Mouse (Mus musculus) embryonic facial prominence, embryonic 11.5 days (tissue): ENCODE data around the gene 4930544D05Rik. TPM values are rescaled to one million over a fixed set of nuclear protein-coding genes. Genes with fewer than 3 reads are reported as not detected.

ENCODE experiments used
- ATAC-seq: fragments of 200-750 bp; cut with Nextera tagmentation; replicated peaks from 2 replicates; pipeline ENCODE4 v1.8.0; 2017; ENCODE audit warnings: low read depth; ENCODE audit not compliant: insufficient number of reproducible peaks, low FRiP score, low TSS enrichment
- DNase-seq: peaks from one replicate; pipeline ENCODE4 v3.0.0-alpha.2; 2015; ENCODE audit warnings: low spot score
- H3K27ac ChIP-seq: fragments of 300-500 bp; sonication (generic); replicated peaks from 2 replicates; pipeline ENCODE4 v1.5.1; 2014; ENCODE audit warnings: mild to moderate bottlenecking, low read depth, low read length, control low read depth
- H3K27me3 ChIP-seq: fragments of 300-500 bp; sonication (generic); 2 replicates; pipeline ENCODE4 v1.6.1; 2014; ENCODE audit warnings: mild to moderate bottlenecking, low read length, moderate library complexity, mixed read lengths; ENCODE audit not compliant: control insufficient read depth, insufficient read depth
- H3K36me3 ChIP-seq: fragments of 300-500 bp; sonication (generic); replicated peaks from 2 replicates; pipeline ENCODE4 v1.6.1; 2014; ENCODE audit warnings: low read depth, mild to moderate bottlenecking, low read length, moderate library complexity, mixed read lengths; ENCODE audit not compliant: control insufficient read depth, insufficient read depth
- H3K4me1 ChIP-seq: fragments of 300-500 bp; sonication (generic); 2 replicates; pipeline ENCODE4 v1.6.1; 2014; ENCODE audit warnings: low read length, mixed read lengths; ENCODE audit not compliant: control insufficient read depth, insufficient read depth
- H3K4me2 ChIP-seq: fragments of 300-500 bp; sonication (generic); 2 replicates; pipeline ENCODE4 v1.6.1; 2014; ENCODE audit warnings: low read depth, mild to moderate bottlenecking, control low read depth, low read length, moderate library complexity
- H3K4me3 ChIP-seq: fragments of 300-500 bp; sonication (generic); 2 replicates; pipeline ENCODE4 v1.5.1; 2014; ENCODE audit warnings: low read depth, low read length, control low read depth
- H3K9ac ChIP-seq: fragments of 300-500 bp; sonication (generic); replicated peaks from 2 replicates; pipeline ENCODE4 v1.6.1; 2014; ENCODE audit warnings: mild to moderate bottlenecking, control low read depth, low read length
- H3K9me3 ChIP-seq: fragments of 300-500 bp; sonication (generic); replicated peaks from 2 replicates; pipeline ENCODE4 v1.6.1; 2016; ENCODE audit warnings: mild to moderate bottlenecking, low read length, inconsistent platforms, mixed read lengths; ENCODE audit not compliant: control insufficient read depth
- WGBS: fragments of 180-500 bp; shearing (Covaris S2); extraction: QIAGEN DNeasy Blood & Tissue Kit; methylation state at CpG from one replicate; pipeline ENCODE4 v1.1.7; 2014; 5-methylcytosine and 5-hydroxymethylcytosine counted together
- polyA plus RNA-seq: library from polyadenylated mRNA; unstranded; fragments of >200 nt; fragmentation: Nextera tagmentation; extraction: Ambion mirVana; gene quantifications from 2 replicates; pipeline ENCODE4 v1.2.1, GENCODE M21; 2014

4930544D05Rik gene
- polyA plus RNA-seq, 1 experiment from 2014 or later: not detected

DNA sequence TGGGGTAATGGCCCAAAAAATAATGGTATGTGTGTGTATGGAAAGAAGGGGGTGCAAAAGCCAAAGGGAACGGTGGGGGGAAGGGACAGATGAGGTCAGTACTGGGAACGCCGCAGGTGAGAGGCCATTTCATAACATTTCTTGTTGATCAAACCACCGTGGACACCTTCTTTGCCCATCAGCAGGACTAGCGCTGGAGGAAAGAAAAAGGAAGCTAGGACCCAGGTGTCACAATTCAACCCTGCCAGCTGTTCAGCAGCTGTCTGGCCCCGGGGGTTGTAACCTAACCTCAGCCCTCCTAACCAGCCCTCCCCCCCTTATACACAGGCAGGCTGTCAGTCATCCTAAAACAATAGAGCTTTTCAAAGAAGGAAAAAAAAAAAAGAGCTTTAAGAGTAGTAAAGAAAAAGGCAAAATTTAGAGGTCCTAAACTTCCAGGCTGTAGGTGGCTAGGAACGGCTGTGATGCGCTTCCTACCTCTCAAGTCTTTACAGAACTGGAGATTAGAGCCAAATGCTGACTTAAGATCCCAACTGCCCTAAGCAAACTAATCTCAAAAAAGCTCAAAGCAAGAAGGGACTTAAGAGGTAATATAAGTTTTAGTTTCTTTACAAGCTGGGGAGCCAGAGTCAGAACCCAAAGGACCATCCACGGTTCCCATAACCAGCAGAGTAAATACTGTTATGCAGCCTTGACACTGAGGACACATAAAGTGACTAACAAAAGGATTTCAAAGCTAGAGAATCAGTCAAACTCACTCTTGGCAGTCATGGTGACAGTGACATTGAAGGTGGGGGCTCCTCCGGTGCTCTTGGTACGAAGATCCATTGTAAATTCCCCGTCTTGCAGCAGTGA lies 36.6 kb downstream of the 4930544D05Rik start:
- DNase-seq: peak; percentile 67
- WGBS: 45% methylated on average over 12 of the region's 12 CpGs
- H3K9me3 ChIP-seq: no peaks in the 10 kb centered on the region
- H3K4me3 ChIP-seq: peak overlapping the region; percentile 100
- peak overlapping the region; percentile 95 for H3K4me2 ChIP-seq
- no peak overlapping the region for H3K27ac ChIP-seq
- no peak for ATAC-seq
- peaks cover 17% of the 10 kb centered on the region for H3K36me3 ChIP-seq
- H3K27me3 ChIP-seq: no peaks in the 10 kb centered on the region
- H3K4me1 ChIP-seq: peaks cover 11% of the 10 kb centered on the region
- peak overlapping the region; percentile 97 for H3K9ac ChIP-seq

DNA sequence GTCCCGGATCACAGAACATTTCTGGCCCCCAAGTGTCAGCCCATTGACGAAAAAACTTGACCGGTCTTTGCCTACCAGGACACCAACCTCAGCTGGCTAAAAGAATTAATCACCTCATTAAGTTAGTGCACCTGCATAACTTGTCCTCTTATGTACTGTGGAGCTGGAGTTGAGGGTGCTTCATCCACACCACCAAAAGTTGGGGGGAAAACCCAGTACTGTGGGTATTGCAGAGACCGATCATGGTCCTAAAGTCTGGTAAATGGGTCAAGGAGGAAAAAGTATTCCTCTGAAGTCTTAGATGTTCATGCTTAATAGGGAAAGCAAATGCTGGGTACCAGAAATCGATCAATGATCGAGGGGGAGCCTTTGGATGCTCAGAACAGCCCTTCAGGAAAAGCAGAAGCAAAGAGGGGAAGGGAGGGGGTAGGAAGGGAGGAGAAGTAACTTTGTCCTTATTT lies 37.3 kb downstream of the 4930544D05Rik start:
- ATAC-seq (no peak), DNase-seq (peak; percentile 25)
- Histone ChIP-seq H3K4me2 (peak overlapping the region; percentile 95), H3K9ac (peak overlapping the region; percentile 97), H3K4me3 (peak overlapping the region; percentile 100), H3K4me1 (peaks cover 10% of the 10 kb centered on the region), H3K27ac (peak overlapping the region; percentile 97), H3K9me3 (no peaks in the 10 kb centered on the region), H3K27me3 (no peaks in the 10 kb centered on the region), H3K36me3 (peaks cover 17% of the 10 kb centered on the region)
- 49% methylated on average over 6 of the region's 6 CpGs for WGBS

GRCm38 (mm10) chr11:70653345-70654197 lies 37.9 kb downstream of the 4930544D05Rik start:
- peaks cover 9% of the 10 kb centered on the region for H3K4me1 ChIP-seq

DNA sequence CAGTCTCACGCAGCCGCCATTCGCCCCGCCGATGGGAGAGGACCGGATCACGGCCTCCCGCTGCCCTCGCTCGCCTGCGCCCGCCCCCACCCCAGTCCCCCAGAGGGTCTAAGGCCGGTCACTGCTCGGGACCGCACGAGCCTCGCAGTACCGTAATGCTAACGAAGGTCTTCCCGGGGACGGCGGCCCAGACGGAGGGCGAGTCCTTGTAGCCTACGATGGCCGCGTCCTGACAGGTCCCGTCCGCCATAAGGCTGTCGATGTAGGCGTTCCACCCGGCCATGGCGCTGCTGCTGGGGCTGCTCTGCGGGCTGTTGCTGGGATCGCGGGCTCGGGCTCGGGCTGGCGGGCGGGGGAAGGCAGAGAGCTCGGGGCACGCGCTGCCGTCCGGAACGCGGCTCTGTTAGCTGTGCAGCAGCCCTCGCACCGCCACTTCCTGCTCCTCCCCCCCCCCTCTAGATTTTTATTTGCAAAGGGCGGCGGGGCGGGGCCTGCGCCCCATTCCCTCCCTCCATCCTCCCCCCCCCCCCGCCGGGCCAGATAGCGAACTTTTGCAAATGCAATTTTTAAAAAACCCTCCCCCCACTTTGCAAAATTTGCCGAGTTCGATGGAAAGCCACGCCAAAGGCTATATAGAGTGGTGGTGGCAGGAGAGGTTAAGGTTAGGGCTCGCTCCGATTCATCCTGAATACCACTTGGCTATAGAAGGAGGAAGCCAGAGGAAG lies 38.7 kb downstream of the 4930544D05Rik start, which contains the start of gene Pfn1:
Gene Pfn1, minus strand, starts transcription at position 447 of the 725 bp plus-strand sequence.
- Histone ChIP-seq H3K36me3 (peaks cover 17% of the 10 kb centered on the region), H3K4me1 (peaks cover 9% of the 10 kb centered on the region), H3K9me3 (no peaks in the 10 kb centered on the region), H3K4me3 (peak within 1 kb of the TSS; percentile 100), H3K4me2 (peak within 1 kb of the TSS; percentile 95), H3K9ac (peak within 1 kb of the TSS; percentile 97), H3K27me3 (no peaks in the 10 kb centered on the region), H3K27ac (peak within 1 kb of the TSS; percentile 97)
- WGBS: 0% methylated on average over 52 of the region's 61 CpGs
- ATAC-seq (peak; percentile 26), DNase-seq (peak; percentile 91)

More at GRCm38 (mm10) chr11:70653345-70654197, 37.9 kb downstream of the 4930544D05Rik start:
- Histone ChIP-seq H3K4me2 (peak overlapping the region; percentile 95), H3K27me3 (no peaks in the 10 kb centered on the region), H3K4me3 (peak overlapping the region; percentile 100), H3K36me3 (peaks cover 17% of the 10 kb centered on the region), H3K9me3 (no peaks in the 10 kb centered on the region), H3K9ac (peak overlapping the region; percentile 97), H3K27ac (peak overlapping the region; percentile 97)
- DNase-seq: peak; percentile 79
- ATAC-seq: peak; percentile 26
- WGBS: under 1% methylated on average over 59 of the region's 63 CpGs

DNA sequence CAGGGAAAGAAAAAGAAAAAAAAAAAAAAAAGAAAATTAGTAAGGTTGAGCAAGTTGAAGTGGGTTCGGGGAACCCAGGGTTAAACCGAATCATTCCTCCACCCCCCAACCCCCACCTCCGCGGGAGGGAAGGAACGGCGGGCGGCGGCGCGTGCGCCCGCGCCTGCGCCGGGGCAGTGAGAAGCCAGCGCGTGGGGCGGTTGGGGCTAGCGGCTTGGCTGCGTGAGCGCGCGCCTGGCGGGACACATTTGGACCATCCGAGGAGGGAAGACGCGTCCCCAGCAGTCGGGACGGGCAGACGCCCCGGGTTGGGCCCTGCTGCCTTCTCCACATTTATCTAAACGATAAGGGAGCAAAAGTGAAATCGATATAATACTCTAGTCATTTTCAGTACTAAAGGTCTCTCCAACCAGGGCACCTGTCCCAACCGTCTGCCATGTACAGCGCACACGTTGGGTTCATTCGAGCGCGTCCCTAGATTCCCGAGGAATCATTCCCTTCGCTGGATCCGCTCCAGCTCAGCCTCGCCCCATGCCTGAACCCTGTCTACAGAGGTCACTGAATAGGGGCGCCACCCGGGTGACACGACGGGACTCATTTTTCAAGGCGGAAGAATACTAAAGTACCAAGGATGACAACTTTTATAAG lies 39.4 kb downstream of the 4930544D05Rik start:
- DNase-seq (peak; percentile 89), ATAC-seq (peak; percentile 37)
- Histone ChIP-seq H3K27me3 (no peaks in the 10 kb centered on the region), H3K4me3 (peak overlapping the region; percentile 100), H3K36me3 (peaks cover 13% of the 10 kb centered on the region), H3K9ac (peak overlapping the region; percentile 97), H3K9me3 (no peaks in the 10 kb centered on the region), H3K4me2 (peak overlapping the region; percentile 95), H3K4me1 (peaks cover 9% of the 10 kb centered on the region), H3K27ac (peak overlapping the region; percentile 97)
- WGBS: 0% methylated on average over 43 of the region's 48 CpGs

DNA sequence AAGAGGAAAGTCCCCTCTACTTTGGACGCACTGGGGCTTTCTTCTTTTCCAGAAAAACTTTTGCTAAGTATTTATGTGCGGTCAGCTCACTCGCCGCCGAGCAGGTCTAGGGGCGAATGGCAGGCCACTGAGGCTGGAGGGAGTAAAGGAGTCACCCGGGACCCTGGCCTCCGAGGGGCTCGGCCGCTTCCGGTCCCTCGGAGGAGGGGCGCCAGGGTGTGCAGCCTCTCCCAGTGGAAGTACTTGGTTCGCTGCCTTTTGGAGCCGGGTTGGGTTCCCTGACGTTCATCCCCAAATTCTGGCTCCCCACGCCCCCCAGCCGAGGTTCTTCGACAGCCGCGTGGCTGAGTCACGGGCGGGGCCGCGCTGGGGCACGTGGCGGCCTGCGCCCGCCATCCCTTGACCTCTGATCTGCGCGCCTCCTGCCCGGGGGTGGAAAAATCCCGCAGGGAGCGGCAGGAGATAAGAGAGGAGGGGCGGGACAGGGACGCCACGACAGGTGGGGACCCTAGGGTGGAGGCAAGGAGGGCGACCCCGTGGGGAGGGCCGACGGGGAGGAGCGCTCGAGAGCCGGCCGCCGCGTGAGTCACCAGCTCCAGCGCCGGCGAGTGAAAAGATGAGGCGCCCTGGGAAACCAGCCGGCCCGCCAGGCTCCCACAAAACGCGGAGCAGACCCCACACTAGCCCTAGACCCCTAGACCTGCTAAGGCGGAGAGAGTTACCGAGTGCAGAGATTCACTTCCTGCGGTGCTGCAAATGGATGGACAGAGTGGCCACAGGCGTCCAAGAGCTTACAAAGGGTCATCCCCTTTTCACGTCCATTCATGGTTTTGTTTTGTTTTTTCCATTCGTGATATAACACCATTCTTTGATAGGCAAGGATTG lies 40.2 kb downstream of the 4930544D05Rik start:
- Histone ChIP-seq H3K9ac (peak overlapping the region; percentile 97), H3K4me2 (peak overlapping the region; percentile 95), H3K27me3 (no peaks in the 10 kb centered on the region), H3K36me3 (peaks cover 7% of the 10 kb centered on the region), H3K9me3 (no peaks in the 10 kb centered on the region), H3K27ac (peak overlapping the region; percentile 97), H3K4me1 (peaks cover 9% of the 10 kb centered on the region), H3K4me3 (peak overlapping the region; percentile 100)
- ATAC-seq: peak; percentile 20
- DNase-seq: peak; percentile 69
- under 1% methylated on average over 61 of the region's 61 CpGs for WGBS
